Mouse (Mus musculus) neural tube, embryonic 15.5 days (tissue): ENCODE data around the gene Prpf40b. TPM values are rescaled to one million over a fixed set of nuclear protein-coding genes. Genes with fewer than 3 reads are reported as not detected.

Experiments used
- ATAC-seq: fragments of 200-750 bp; cut with Nextera tagmentation; 2 replicates; pipeline ENCODE4 v1.8.0; 2017; ENCODE audit warnings: mild to moderate bottlenecking, moderate TSS enrichment, moderate library complexity; ENCODE audit not compliant: low FRiP score
- H3K27ac ChIP-seq: fragments of 300-500 bp; sonication (generic); replicated peaks from 2 replicates; pipeline ENCODE4 v1.5.1; 2015; ENCODE audit warnings: mild to moderate bottlenecking, inconsistent platforms
- H3K27me3 ChIP-seq: fragments of 300-500 bp; sonication (generic); replicated peaks from 2 replicates; pipeline ENCODE4 v1.6.1; 2015; ENCODE audit warnings: inconsistent platforms
- H3K36me3 ChIP-seq: fragments of 300-500 bp; sonication (generic); 2 replicates; pipeline ENCODE4 v1.6.1; 2015; ENCODE audit warnings: inconsistent platforms
- H3K4me1 ChIP-seq: fragments of 300-500 bp; sonication (generic); 2 replicates; pipeline ENCODE4 v1.6.1; 2015; ENCODE audit warnings: inconsistent platforms
- H3K4me2 ChIP-seq: fragments of 300-500 bp; sonication (generic); 2 replicates; pipeline ENCODE4 v1.6.1; 2015; ENCODE audit warnings: inconsistent platforms, mild to moderate bottlenecking, moderate library complexity
- H3K4me3 ChIP-seq: fragments of 300-500 bp; sonication (generic); replicated peaks from 2 replicates; pipeline ENCODE4 v1.5.1; 2015; ENCODE audit warnings: mild to moderate bottlenecking, inconsistent platforms
- H3K9ac ChIP-seq: fragments of 300-500 bp; sonication (generic); replicated peaks from 2 replicates; pipeline ENCODE4 v1.6.1; 2015; ENCODE audit warnings: mild to moderate bottlenecking, inconsistent platforms
- H3K9me3 ChIP-seq: fragments of 300-500 bp; sonication (generic); replicated peaks from 2 replicates; pipeline ENCODE4 v1.6.1; 2016; ENCODE audit warnings: inconsistent platforms
- WGBS: fragments of 180-500 bp; shearing (Covaris S2); methylation state at CpG from one replicate; pipeline ENCODE4 v1.1.7; 2015; ENCODE audit warnings: mixed read lengths; 5-methylcytosine and 5-hydroxymethylcytosine counted together
- polyA plus RNA-seq: library from polyadenylated mRNA; unstranded; fragments of >200 nt; fragmentation: Nextera tagmentation; extraction: Ambion mirVana; gene quantifications from 2 replicates; pipeline ENCODE4 v1.2.1, GENCODE M21; 2015

The Prpf40b gene
- polyA plus RNA-seq, 1 experiment from 2014 or later: 111 TPM

GRCm38 (mm10) chr15:99334500-99334899 is 39.6 kb downstream of the Prpf40b start:
- no peaks in the 10 kb centered on the region for H3K36me3 ChIP-seq
- no peak overlapping the region for H3K9ac ChIP-seq
- H3K4me2 ChIP-seq: no peak overlapping the region
- no peak for ATAC-seq
- no peak overlapping the region for H3K4me3 ChIP-seq
- peak overlapping the region; percentile 72 for H3K27ac ChIP-seq
- no peaks in the 10 kb centered on the region for H3K27me3 ChIP-seq
- no peaks in the 10 kb centered on the region for H3K9me3 ChIP-seq
- WGBS: 74% methylated on average over 6 of the region's 6 CpGs
- H3K4me1 ChIP-seq: peaks cover 38% of the 10 kb centered on the region

DNA sequence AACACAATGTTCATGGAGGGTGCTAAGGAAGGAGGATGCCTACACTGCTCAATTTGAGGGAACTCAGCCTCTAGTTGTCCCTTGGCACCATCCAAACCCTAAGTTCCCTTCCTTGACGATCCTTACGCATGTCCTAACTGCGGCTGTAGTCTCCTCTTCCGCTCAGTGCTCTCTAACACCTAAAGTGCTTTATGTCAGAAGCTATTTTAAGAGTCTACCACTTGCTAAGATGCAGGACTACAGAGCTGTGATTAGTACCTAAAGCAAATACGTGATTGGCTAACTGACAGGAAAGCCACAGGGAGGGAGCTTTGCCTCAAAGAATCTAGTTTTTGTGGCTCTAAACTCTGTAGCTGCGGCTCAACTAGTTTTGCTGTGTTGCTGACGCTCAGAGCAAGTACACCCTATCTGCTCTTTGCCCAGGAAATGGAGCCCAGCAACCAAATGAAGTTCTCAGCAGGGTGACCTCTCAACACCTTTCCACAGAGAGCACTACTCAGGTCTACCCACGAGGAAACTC is 41.0 kb downstream of the Prpf40b start:
- 80% methylated on average over 8 of the region's 8 CpGs for WGBS
- Histone ChIP-seq H3K27me3 (no peaks in the 10 kb centered on the region), H3K9ac (no peak overlapping the region), H3K27ac (no peak overlapping the region), H3K4me2 (no peak overlapping the region), H3K36me3 (no peaks in the 10 kb centered on the region), H3K4me3 (no peak overlapping the region), H3K9me3 (no peaks in the 10 kb centered on the region), H3K4me1 (peaks cover 46% of the 10 kb centered on the region)
- ATAC-seq: no peak

- Histone ChIP-seq H3K27ac (no peak overlapping the region), H3K9ac (no peak overlapping the region), H3K9me3 (no peaks in the 10 kb centered on the region), H3K4me1 (peaks cover 40% of the 10 kb centered on the region), H3K4me3 (no peak overlapping the region), H3K36me3 (no peaks in the 10 kb centered on the region), H3K27me3 (no peaks in the 10 kb centered on the region), H3K4me2 (no peak overlapping the region)
- no peak for ATAC-seq
- 77% methylated on average over 2 of the region's 2 CpGs for WGBS
Measured at GRCm38 (mm10) chr15:99338916-99339315, 44.0 kb downstream of the Prpf40b start.

- Histone ChIP-seq H3K4me2 (no peak overlapping the region), H3K4me3 (no peak overlapping the region), H3K4me1 (peaks cover 42% of the 10 kb centered on the region), H3K27me3 (no peaks in the 10 kb centered on the region), H3K9me3 (no peaks in the 10 kb centered on the region), H3K27ac (no peak overlapping the region), H3K9ac (no peak overlapping the region), H3K36me3 (no peaks in the 10 kb centered on the region)
- ATAC-seq: no peak
- WGBS: 52% methylated on average over 6 of the region's 6 CpGs
Measured at GRCm38 (mm10) chr15:99339669-99340068, 44.8 kb downstream of the Prpf40b start.

DNA sequence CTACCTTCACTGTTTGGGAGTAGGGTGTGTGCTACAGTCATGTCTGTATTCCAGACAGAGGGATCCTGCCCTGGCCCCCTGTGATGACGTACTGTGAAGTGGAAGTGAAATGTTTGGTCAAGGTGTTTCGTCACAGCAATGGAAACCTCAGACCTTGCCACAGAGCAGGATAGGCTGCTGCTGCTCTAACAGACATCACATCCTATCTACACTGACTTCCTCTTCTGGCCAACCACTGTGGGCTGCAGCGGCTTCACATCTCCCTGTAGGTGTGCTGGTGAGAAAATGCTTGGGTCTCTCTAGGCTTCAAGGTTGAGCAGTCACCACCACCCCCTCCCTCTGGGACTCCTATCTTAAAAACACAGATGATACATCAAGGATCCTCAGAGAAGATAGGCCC is 46.2 kb downstream of the Prpf40b start:
- no peaks in the 10 kb centered on the region for H3K9me3 ChIP-seq
- no peak overlapping the region for H3K27ac ChIP-seq
- ATAC-seq: no peak
- H3K36me3 ChIP-seq: no peaks in the 10 kb centered on the region
- H3K4me2 ChIP-seq: no peak overlapping the region
- peaks cover 35% of the 10 kb centered on the region for H3K4me1 ChIP-seq
- no peak overlapping the region for H3K9ac ChIP-seq
- 90% methylated on average over 3 of the region's 3 CpGs for WGBS
- H3K4me3 ChIP-seq: no peak overlapping the region
- no peaks in the 10 kb centered on the region for H3K27me3 ChIP-seq

GRCm38 (mm10) chr15:99342194-99342981 is 47.5 kb downstream of the Prpf40b start:
- no peak overlapping the region for H3K4me3 ChIP-seq
- no peaks in the 10 kb centered on the region for H3K36me3 ChIP-seq
- H3K4me2 ChIP-seq: no peak overlapping the region
- no peak for ATAC-seq
- 64% methylated on average over 9 of the region's 9 CpGs for WGBS
- no peaks in the 10 kb centered on the region for H3K9me3 ChIP-seq
- no peak overlapping the region for H3K9ac ChIP-seq
- H3K27ac ChIP-seq: peak overlapping the region; percentile 69; the same call in 1 of the 2 replicates
- no peaks in the 10 kb centered on the region for H3K27me3 ChIP-seq
- peaks cover 35% of the 10 kb centered on the region for H3K4me1 ChIP-seq

DNA sequence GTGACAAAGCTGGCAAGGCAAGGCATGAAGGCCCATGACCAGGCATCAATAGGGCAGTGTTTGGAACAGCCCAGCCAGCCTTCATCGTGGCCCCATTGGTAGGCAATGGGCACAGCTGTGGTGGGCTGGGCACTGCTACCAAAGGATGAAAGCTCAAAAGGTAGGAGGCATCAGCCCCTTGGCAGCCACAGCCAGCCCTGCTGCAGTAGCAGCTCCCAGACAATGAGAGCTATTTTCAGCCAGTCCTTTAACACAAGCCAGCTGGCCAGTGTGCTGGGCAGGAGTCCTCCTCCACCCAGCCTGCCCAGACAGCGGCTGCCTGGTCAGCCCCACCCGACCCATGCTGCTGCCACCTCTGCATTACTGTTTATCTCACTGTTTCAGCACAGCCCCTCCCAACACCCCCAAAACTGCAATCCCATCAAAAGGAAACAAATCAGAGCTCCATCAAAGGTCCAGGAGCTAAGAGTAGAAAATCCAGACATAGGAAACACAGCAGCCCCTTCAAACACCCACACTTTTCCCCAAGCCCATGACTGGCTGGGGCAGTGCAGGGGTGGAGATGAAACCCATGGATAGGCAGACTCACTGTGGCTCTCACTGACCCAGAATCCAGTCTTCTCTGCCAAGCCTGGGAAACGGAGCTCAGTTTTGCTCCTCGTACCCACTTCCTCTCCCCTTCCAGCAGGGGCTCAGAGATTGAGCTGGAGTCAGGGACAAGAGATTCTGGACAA is 48.7 kb downstream of the Prpf40b start:
- Histone ChIP-seq H3K4me1 (peaks cover 35% of the 10 kb centered on the region), H3K27ac (peak overlapping the region; percentile 69), H3K36me3 (no peaks in the 10 kb centered on the region), H3K9me3 (no peaks in the 10 kb centered on the region), H3K4me3 (no peak overlapping the region), H3K4me2 (peak overlapping the region; percentile 6; the same call in 1 of the 2 replicates), H3K27me3 (no peaks in the 10 kb centered on the region), H3K9ac (no peak overlapping the region)
- ATAC-seq: peak; percentile 70; the same call in 1 of the 2 replicates
- WGBS: 43% methylated on average over 5 of the region's 5 CpGs

- WGBS: 71% methylated on average over 8 of the region's 8 CpGs
- H3K9ac ChIP-seq: no peak overlapping the region
Measured at GRCm38 (mm10) chr15:99344148-99344870, 49.4 kb downstream of the Prpf40b start.

DNA sequence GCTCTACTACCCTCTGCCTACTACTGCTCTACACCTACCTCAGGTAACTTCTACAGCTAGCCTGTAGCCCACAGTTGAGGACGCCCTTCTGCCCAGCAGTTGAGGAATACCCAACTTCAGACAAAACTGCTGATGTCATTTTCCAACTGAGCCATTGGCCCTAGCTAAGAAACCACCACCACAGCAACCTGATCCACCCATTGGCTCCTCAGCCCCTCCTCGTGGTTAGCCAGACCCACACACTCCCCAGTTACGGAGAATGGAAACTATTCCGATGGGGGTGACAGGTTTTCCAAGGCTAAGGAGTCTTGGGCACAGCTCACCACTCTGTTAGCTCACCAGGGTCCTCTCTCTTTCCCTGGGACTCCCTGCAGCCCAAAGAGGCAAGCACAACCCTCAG is 50.1 kb downstream of the Prpf40b start:
- ATAC-seq: no peak
- H3K4me3 ChIP-seq: no peak overlapping the region
- H3K27ac ChIP-seq: no peak overlapping the region
- no peak overlapping the region for H3K4me2 ChIP-seq
- no peak overlapping the region for H3K9ac ChIP-seq
- H3K4me1 ChIP-seq: peaks cover 34% of the 10 kb centered on the region
- no peaks in the 10 kb centered on the region for H3K9me3 ChIP-seq
- no peaks in the 10 kb centered on the region for H3K36me3 ChIP-seq
- H3K27me3 ChIP-seq: no peaks in the 10 kb centered on the region
- WGBS: 88% methylated on average over 4 of the region's 4 CpGs

More at GRCm38 (mm10) chr15:99344148-99344870, 49.4 kb downstream of the Prpf40b start:
- ATAC-seq: no peak
- Histone ChIP-seq H3K27me3 (no peaks in the 10 kb centered on the region), H3K4me1 (peaks cover 35% of the 10 kb centered on the region), H3K36me3 (no peaks in the 10 kb centered on the region), H3K4me2 (no peak overlapping the region), H3K9me3 (no peaks in the 10 kb centered on the region), H3K27ac (peak overlapping the region; percentile 69), H3K4me3 (no peak overlapping the region)

DNA sequence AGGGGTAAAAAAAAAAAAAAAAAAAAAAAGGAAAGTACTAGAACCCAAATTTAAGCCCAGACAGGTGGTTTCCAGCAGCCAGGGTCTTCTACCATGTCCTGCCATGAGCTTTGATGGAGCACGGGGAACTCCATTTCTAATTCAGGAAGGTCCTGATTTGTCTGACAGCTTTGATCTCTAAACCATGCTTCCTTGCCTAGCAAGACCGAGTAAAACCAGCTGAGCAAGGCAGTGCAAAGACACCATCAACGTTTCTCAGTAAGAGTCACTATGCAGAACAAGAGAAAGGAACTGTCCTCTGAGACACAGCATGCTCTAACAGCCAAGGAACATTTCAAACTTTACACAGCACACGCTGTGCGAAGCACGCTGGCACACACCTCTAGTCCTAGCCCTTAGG is 56.7 kb downstream of the Prpf40b start:
- H3K9me3 ChIP-seq: no peaks in the 10 kb centered on the region
- no peaks in the 10 kb centered on the region for H3K27me3 ChIP-seq
- no peak overlapping the region for H3K4me2 ChIP-seq
- no peaks in the 10 kb centered on the region for H3K36me3 ChIP-seq
- 85% methylated on average over 6 of the region's 6 CpGs for WGBS
- no peak overlapping the region for H3K9ac ChIP-seq
- ATAC-seq: no peak
- H3K4me1 ChIP-seq: peaks cover 11% of the 10 kb centered on the region; the same call in 1 of the 2 replicates
- H3K4me3 ChIP-seq: no peak overlapping the region
- H3K27ac ChIP-seq: no peak overlapping the region

- Histone ChIP-seq H3K9ac (no peak overlapping the region), H3K4me1 (peaks cover 17% of the 10 kb centered on the region; the same call in 1 of the 2 replicates), H3K27me3 (no peaks in the 10 kb centered on the region), H3K4me2 (no peak overlapping the region), H3K36me3 (no peaks in the 10 kb centered on the region), H3K9me3 (no peaks in the 10 kb centered on the region), H3K27ac (no peak overlapping the region), H3K4me3 (no peak overlapping the region)
- no peak for ATAC-seq
- 84% methylated on average over 5 of the region's 5 CpGs for WGBS
Measured at GRCm38 (mm10) chr15:99352306-99352705, 57.4 kb downstream of the Prpf40b start.
